Mouse (Mus musculus): ENCODE results near the gene Miox. TPM values are rescaled to one million over a fixed set of nuclear protein-coding genes. Genes with fewer than 3 reads are reported as not detected.

Gene Miox
- total RNA-seq, 2 experiments from 2014 or later, result not detected

DNA sequence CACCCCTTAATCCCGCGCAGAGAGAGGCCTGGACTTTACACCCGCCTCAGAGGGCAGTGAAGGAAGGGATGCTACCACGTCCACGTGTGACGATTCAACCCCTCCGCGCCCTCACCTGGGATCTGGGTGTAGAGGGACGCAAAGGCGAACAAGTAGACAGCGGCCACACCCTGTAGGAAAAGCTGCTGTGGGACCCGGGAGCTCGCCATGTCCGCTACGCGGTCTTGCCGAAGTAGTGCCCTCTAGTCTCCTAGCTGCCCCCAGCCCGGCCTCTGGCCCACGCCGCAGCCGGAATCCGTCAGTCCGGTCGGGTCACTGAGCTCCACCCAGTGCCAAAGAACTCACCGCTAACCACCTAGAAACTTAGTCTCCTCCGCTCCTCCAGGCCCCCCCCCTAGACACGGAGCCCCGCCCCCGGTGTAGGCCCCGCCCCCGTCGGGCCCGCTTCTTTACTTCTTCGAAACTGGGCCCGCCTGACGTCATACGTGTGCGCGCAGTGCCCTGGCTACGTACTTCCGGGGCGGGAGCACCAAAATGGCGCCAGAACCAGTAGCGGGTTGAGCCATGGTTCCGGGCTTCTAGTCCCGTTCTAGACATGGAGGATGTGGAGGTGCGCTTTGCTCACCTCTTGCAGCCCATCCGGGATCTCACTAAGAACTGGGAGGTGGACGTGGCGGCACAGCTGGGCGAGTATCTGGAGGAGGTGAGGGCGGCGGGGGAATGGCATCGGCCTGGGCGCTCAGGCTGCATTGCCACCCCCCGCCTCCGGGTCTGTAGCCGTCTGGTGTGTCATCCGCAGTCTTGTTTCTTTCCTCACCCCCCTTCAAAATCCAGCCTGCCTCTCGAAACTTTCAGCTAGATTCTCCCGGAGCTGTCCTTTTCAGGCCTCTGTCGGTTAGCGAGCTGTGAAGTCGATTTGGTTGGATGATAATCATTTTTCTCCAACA is 21.3 kb downstream of the Miox start, which contains the start of the genes Lmf2 and Ncaph2:
TSS of gene Lmf2 (minus strand) at position 419 of the 947 bp plus-strand sequence.
TSS of gene Ncaph2 (plus strand) at position 479 of the 947 bp plus-strand sequence.
- ATAC-seq (replicated peaks; ENCODE audit: low FRiP score, poor library complexity, severe bottlenecking), result peak; percentile 77

DNA sequence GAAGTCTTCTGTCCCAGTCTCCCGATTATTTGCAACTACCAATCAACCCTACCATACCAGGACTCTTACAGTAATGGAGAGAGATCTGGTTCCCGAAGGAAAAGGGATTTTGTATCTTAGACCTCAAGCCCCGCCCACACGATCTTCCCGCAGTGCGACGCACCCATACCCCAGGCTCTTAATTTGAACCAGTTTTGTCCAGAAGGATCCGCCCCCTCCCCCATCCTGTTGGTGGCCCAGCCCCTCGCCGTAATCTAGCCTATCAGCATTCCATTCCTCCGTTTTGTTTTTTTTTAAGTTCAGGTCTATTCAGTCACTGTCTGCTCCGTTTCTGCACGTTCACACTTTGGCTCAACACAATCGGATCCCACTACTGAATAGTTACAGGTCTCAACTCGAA is 22.2 kb downstream of the Miox start:
- peak; percentile 48 for ATAC-seq (replicated peaks; ENCODE audit: low FRiP score, poor library complexity, severe bottlenecking)

DNA sequence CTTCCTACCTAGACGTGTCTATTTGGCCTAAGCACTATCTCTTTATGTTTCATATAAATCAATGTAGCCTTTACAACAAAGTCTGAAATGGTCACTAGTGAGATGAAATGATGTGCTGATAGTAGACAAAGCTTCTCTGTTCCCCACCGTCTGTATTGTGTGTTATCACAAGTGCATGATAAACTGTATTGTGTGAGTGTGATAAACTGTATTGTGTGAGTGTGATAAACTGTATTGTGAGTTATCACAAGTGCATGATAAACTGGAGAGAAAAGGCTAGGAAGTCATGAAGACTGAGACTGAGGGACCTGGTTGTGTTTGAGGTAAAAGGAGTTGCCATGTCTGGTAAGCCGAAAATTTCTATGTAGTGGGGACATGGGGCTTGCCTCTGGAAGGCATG is 24.6 kb downstream of the Miox start:
- no peak for ATAC-seq (replicated peaks; ENCODE audit: low FRiP score, poor library complexity, severe bottlenecking)

DNA sequence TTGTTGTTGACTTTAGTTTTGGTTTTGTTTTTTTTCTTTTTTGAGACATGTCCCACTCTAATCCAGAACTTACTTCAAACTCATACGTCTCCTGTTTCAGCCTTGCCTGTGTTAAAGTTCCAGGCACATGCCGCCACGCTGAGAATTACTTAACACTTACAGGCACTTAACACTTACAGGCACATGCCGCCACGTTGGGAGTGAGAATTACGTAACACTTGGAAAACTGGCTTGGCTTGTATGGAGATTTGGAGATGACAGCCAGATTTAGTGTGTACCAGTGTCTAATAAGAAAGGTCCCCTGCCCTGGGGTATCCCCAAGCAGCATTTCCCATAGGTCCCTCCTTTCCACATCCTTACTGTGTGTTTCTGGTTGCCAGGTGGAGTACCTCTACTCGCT is 28.9 kb downstream of the Miox start:
- no peak for ATAC-seq (replicated peaks; ENCODE audit: low FRiP score, poor library complexity, severe bottlenecking)

DNA sequence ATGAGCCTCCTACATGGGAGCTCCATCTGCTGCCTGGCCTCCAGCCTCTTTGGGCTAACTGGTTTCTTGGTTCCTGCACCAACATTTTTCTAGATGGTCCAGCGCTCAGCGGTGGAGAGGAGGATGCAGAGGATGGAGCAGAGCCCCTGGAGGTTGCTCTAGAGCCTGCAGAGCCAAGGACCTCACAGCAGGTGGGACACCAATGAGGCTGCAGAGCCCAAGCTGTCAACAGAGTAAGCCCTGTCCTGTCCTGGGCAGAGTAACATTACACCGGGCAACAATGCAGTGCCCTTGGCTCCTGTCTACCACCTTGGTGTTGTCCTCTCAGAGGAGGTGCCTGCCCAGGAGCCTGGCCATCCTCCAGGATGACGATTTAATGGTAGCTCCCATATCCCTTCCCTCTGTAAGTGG is 30.9 kb downstream of the Miox start:
- no peak for ATAC-seq (replicated peaks; ENCODE audit: low FRiP score, poor library complexity, severe bottlenecking)

DNA sequence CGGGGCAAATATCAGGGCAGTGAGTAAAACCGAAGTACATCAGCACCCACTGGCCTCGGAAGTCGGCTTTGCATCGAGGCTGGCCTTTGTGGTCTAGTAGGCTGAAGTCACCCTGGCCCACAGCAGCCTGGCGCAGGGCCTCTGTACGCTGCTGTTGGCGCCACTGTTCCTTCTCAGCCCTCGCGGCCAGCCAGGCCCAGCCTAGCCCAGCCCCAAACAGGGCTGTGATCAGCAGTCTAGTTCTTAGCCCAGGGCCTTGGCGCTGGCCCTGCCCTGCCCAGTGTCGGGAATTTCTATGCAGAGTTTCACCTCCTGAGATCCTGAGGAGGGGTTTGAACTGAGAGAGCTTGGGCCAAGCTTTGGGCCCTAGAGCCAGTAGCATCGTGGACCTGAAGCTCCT is 37.9 kb downstream of the Miox start:
- ATAC-seq (replicated peaks; ENCODE audit: low FRiP score, poor library complexity, severe bottlenecking), result no peak

DNA sequence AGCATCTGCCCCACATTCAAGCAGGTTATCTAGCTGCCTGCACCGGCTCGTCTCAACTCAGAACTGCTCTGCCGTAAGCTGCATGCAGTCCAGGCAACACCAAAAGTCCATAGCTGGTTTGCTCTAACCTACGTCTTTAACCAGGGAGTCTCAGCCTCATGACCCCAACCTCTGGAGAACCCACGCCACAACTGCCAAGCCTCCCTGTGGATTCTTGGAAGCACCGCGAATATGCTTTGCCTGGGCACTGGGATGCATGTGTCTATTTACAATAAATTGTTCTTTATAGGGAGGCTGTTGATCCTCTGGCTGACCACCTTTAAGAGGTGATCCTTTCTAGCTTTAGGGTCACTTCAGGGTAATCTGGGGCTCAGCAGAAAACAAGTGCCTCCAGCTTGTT is 38.3 kb downstream of the Miox start:
- no peak for ATAC-seq (replicated peaks; ENCODE audit: low FRiP score, poor library complexity, severe bottlenecking)

DNA sequence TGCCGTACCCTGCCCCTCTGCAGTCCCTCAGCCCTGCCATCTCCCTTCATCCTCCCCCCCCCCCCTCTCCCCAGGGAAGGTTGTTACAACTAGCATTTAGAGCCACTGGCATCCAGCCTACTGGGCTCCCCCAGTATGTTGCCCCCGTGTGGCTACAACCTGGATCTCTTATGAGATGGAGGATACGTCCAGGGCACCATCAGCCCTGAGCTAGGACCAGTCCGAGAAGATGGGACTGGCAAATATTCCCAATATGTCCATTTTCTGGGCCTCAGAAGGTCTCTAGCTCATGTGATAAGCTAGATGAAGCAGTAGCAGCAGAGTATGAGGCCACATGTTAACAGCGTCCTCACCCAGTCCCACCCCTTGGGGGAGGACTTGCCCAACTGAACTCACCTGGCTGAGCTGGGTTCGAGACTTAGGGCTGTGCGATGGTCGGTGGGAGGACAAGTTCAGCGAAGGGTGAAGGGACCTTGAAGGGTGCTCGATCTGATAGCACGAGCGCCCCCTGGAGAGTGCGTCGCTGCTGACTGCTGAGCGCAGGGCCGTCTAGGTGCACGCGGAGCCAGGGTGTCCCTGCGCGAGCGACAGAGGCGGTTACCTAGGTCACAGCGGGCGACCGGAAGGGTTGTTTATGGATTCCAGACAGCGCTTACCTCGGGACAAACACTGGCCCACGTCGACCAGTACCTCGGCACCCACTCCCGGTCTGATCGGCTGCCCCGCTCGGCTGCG is 39.0 kb downstream of the Miox start:
- peak; percentile 84 for ATAC-seq (replicated peaks; ENCODE audit: low FRiP score, poor library complexity, severe bottlenecking)

DNA sequence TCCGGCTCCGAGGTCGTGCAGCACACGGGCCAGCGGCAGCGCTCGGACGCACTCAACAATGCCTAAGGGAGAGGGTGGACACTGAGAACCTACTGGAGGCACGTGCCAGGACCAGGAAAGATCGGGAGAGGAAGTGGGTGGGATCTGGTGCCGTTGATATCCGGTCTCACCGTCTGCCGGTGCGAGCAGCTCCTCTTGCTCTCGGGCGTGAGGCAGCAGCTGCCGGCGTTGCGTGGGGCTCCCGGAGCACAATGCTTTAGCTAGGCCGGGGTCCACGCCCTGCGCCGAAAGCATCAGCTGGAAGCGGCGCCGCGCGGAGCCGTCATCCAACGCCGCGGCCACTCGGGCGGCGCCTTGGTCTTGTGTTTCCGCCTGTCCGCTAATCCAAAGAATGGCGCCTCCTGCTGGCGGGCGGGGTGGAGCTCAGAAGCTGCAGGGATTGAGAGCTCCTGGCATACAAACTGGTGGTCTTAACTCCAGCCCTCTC is 39.6 kb downstream of the Miox start, which contains the start of gene Sco2:
TSS of gene Sco2 (minus strand) at position 85 of the 487 bp plus-strand sequence.
- ATAC-seq (replicated peaks; ENCODE audit: low FRiP score, poor library complexity, severe bottlenecking), result peak; percentile 70

DNA sequence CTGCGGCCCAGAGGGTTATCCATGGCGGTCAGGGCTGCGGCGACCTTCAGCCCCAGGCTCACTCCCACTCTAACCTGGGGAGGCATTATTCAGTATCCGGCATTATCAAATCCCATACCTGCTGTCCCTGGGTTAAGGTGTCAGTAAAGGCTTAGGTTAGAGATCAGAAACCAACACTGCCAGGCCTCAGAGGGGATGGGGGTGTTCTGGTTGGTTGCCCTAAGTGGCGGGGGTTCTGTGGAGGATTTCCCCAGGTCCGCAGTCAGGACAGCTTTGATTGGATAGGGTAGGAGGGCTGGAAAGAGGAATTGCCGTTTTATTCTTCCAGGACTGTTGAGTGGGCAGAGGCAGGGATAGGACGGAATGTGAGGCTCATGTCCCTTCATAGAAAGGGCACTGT is 40.1 kb downstream of the Miox start:
- ATAC-seq (replicated peaks; ENCODE audit: low FRiP score, poor library complexity, severe bottlenecking), result no peak

DNA sequence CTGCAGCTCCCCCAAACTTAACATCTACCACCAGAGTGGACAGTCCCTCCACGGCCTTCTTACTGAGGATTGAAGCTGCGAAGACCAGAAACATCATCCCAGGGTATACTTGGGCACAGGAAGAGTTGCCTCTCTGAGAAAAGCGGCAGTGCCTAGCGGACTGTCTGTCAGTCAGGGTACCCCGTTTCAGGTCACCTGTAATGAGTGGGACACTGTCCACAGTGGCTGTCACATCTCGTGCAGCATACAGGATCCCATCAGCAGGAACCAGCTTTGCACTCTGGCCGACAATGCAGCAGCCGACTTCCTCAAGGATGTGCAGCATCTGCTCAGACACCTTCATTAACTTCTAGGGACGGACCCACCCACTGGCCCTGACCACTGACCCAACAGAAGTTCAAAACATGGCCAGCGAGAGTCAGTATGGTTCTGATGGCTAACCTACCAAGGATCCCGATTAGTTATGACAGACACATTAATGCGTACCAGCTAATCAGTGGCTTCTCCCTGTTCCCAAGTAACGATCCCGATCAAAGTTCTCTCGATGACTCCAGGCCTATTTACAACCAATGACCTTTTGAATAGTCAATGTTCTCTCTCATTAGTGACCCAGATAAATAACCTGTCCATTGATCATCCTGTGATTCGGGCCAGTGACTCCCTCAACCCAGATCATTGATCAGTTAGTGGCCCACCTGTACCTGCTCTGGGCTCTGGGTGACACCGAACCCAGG is 40.8 kb downstream of the Miox start:
- ATAC-seq (replicated peaks; ENCODE audit: low FRiP score, poor library complexity, severe bottlenecking), result no peak

DNA sequence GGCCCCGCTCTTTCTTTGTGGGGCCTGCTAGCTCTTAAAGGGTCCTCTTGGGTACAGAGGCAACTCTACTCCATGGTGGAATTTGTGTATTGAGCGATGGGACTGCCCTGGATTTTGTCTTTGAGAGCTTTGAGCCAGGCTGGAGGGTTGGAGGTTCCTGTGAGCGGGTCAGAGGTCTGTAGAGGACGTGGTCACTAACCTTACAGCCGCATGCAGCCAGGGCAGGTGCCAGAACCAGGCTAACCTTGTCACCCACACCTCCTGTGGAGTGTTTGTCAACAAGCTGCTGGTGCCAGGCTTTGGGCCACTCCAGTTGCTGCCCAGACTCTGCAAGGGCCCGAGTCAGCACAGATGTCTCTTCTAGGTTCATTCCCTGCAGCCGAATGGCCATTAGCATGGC is 41.8 kb downstream of the Miox start:
- ATAC-seq (replicated peaks; ENCODE audit: low FRiP score, poor library complexity, severe bottlenecking), result no peak

DNA sequence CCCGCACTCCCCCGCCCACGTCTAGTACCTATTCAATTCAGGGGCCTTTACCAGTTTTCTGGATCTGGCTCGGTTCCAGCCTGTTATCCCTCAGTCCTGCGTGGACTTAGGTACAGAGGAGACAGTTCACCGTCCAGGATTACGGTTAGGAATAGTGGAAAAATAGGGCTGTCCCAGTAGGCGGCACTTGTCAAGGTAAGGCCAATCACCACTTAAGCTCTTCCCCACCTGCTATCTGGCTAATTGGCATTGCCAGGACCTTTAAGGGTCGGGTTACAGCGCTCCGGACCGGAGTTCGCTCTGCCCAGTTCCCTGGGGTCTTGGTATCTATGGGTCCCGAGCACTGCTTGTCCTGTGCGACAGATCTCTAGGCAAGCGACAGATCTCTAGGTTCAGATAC is 42.8 kb downstream of the Miox start, which contains the start of gene Tymp:
TSS of gene Tymp (minus strand) at position 83 of the 400 bp plus-strand sequence.
- ATAC-seq (replicated peaks; ENCODE audit: low FRiP score, poor library complexity, severe bottlenecking), result no peak

DNA sequence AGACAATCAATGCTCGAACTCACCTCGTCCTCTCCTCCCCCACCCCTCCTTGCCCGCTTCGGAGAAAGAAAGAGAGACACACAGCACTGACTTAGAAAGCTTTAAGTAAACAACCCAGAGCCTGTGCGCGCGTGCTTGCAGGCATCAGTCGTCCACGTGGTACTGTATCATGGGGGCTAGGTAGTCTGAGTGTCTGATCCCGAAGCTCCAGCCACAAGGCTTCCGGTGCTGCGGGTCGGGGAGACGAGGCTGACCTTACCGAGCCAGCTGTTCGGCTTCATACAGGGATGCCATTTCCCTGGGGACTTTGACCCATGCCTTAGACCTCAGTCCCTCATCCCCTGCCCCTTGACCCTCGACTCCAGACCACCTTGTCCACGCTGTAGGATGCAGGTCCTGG is 43.2 kb downstream of the Miox start:
- no peak for ATAC-seq (replicated peaks; ENCODE audit: low FRiP score, poor library complexity, severe bottlenecking)

DNA sequence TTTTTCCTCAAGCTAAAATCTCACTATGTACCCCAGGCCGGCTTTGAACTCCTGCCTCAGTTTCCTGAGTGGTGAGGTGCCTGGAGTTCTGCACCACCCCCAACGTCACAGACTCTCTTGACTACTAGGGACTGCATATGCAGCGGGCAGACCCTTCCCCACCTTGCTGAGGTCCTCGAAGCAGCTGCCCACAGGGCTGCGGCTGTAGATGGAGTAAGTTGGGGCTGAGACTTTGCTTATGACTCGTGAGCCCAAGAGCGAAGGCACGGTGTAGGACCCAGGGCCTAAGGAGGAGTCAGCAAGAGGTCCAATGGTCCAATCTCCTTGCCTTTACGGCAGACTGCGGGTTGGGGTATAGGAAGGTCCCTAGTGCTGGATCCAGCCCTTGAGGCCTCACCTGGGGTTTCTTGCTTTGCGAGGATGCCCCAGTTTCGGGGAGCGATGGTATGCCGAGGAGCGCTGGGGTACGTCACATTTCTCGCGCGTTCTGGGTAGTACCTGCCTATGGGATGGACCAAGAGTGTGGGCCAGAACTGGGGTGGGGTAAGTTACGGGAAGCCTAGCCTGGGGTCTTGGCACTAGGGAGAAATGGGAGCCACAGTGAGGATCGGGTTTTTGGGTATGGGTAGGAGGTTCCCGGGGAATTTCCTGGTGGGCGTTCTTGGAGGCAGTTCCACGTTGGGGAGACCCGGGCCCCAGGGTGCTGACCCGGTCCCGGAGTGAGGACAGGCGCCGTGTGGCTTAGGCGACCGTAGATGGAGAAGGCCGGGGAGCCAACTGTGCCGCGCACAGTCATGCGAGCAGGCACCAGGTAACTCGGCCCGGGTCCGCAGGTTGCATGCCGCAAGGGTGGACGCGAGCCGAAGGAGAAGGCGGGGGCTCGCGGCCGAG is 44.0 kb downstream of the Miox start:
- no peak for ATAC-seq (replicated peaks; ENCODE audit: low FRiP score, poor library complexity, severe bottlenecking)

DNA sequence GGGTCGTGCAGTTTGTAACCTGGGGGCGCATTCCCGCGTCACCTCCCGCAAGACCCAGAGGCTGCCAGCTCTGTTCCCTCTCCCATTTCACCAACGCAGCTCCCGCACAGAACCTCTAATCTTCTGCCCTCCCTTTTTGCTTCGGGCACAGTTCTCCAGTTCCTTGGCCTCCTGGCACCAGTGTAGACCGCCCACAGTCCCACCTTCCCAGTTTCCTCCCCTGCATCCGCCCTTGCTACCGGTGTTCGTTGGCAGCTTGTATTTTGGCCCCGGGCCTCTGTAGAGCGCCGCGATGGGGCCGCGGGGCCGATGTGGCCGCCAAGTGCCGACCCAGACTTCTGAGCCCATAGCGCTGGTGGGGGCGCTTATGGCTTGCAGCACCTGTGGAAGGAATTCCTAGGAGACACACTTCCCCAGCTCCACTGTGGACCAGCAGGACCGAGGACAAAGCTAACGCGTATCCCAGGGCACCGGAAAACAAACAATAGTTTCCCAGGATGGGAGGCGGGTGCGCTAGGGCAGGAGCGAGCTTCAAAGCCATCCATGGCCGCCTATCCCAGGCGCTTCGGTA is 44.7 kb downstream of the Miox start, which contains the start of gene Odf3b:
TSS of gene Odf3b (minus strand) at position 452 of the 571 bp plus-strand sequence.
- no peak for ATAC-seq (replicated peaks; ENCODE audit: low FRiP score, poor library complexity, severe bottlenecking)

DNA sequence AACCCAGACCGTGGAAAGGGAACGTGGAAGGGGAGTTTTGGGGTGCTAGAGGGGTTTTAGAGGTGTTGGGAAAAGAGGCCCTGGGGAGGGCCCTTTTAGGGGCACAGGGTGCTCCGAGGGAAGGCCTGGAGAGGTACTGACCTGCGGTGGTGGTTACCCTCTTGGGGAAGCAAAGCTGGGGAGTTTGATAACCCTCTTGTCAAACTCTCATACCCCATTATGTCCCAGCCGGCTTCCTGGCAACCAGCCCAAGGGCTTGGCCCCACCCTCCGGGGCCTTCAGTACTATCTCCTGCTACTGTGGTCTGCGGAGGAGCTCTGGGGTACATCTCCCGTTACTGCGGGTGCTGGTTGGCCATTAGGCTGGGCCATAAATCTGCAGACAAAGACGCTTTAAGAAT is 45.2 kb downstream of the Miox start:
- ATAC-seq (replicated peaks; ENCODE audit: low FRiP score, poor library complexity, severe bottlenecking), result no peak

DNA sequence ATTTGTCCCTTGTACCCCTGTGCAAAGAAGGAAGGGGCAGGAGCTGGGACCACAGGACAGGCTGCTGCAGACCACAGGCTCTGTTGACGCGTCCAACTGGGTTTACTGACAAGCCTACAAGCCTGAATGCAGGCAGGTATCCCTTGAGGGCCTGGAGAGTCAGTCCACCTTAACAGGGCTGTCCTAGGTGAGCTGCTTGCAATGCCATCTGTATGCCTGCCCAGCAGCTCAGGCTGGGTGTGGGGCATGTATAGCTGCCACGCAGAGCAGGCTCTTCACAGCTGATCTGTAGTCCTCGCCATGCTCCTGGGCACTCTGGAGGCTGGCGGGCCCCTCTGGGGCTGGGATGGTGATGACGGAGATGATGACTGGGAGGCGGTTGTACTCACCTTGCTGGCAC is 50.4 kb downstream of the Miox start, which contains the start of gene Klhdc7b:
TSS of gene Klhdc7b (plus strand) at position 301 of the 400 bp plus-strand sequence.
- ATAC-seq (replicated peaks; ENCODE audit: low FRiP score, poor library complexity, severe bottlenecking), result no peak

Data from erythroblast, adult 5-6 weeks (primary cell).